ENCODE assay signal across 7 mouse cellular contexts in the genomic region with DNA sequence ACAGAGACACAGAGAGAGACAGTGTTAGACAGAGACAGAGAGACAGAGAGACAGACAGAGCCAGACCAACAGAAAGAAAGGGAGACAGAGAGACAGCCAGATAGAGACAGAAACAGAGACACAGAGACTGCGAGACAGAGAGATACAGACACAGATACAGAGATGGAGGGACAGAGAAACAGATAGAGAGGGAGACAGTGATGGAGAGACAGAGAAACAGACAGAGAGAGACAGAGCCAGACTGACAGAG. TPM values are rescaled to one million over a fixed set of nuclear protein-coding genes. Genes with fewer than 3 reads are reported as not detected.
"Had no signal": no experiment of that assay in that cellular context is flagged by ENCODE, and none has a peak within 500 bp of the region (broad histone marks: within the 10 kb centered on the region; RNA-seq: fewer than 3 reads in every experiment).

No protein-coding gene starts in this region.

RNA-seq across cellular contexts. Expression of a gene that starts 16.3 kb away (rescaled TPM):
- total RNA-seq: layer of hippocampus, adult 2 months; layer of hippocampus, postnatal 10 days; left cerebral cortex, postnatal 36 days; liver, adult 2 months; megakaryocyte, adult 5-6 weeks; monocyte, adult 5-6 weeks; neutrophil, adult 5-6 weeks had no signal

RNA-seq across cellular contexts. Expression of a gene that starts 46.2 kb away (rescaled TPM):
- total RNA-seq: layer of hippocampus, adult 2 months; layer of hippocampus, postnatal 10 days; left cerebral cortex, postnatal 36 days; liver, adult 2 months; megakaryocyte, adult 5-6 weeks; monocyte, adult 5-6 weeks; neutrophil, adult 5-6 weeks had no signal
